Mouse (Mus musculus) kidney, postnatal 25 days (tissue): ENCODE results near the gene Evi2.

Experiments used
- DNase-seq, 2 experiments: peaks; one replicate each; pipeline ENCODE4 v3.0.0; 2021; ENCODE audit warnings: mixed read lengths in 2 of 2

Gene Evi2

GRCm38 (mm10) chr11:79523560-79524309 lies 6.7 kb downstream of the Evi2 start, which contains the start of gene Evi2b:
Gene Evi2b (minus strand): TSS chr11:79523762.
- no peak for DNase-seq

DNA sequence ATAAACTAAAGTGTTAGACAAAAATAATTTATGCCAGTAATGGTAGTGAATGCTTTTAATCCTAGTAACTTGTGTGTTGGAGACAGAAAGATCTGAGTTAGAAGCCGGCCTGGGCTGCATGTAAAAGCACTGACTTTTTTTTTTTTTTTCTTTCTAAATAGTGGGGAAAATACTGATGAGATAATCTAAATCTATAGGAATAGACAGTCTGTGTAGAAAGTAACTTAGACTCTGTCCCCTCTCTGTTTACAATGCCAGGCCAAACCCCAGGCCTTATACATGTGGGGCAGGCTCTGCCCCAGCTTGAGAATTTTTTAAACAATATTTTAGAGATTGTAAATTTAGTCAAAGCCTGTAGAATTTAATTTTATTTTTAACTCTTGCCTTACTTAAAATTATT lies 7.4 kb downstream of the Evi2 start:
- no peak for DNase-seq

DNA sequence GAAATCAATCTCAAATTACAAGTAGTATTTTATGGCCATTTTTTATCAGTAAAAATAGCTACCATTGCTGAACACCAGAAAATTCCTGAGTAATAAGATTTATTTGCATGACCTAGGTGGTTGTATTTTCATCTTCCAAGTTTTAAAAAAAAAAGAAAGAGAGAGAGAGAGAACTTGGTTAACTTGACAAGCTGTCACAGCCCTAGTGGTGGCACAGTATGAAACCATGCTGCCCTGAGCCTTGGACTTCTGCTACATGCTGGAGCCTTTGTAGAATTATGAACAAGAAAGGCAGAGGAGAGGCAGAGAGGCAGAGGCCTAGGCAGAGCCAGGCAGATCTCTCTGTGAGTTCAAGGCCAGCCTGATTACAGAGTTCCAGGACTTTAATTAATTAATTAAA lies 8.5 kb downstream of the Evi2 start:
- DNase-seq, result no peak

GRCm38 (mm10) chr11:79520772-79521171 lies 9.6 kb downstream of the Evi2 start:
- DNase-seq, result no peak

DNA sequence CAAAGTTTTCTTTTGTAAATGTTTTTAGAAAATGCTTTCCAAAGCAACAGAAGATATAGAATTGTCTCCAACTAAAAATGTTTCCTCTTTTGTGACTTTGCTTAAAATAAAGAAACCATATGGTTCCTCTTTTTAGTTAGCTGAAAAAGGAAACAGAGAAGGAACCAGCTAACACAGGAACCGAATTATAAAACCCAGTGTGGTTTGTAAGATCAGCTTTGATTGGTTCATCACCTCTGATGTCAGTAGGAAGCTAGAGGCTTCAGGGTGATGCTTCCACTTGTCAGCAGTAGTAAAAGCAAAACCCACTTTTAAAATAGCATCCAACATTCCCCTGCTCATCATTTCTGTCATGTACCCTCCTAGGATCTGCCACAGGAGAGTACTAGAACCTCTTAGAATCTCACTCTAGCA lies 10.5 kb downstream of the Evi2 start:
- DNase-seq, result no peak

GRCm38 (mm10) chr11:79519299-79519698 lies 11.1 kb downstream of the Evi2 start:
- DNase-seq, result no peak

DNA sequence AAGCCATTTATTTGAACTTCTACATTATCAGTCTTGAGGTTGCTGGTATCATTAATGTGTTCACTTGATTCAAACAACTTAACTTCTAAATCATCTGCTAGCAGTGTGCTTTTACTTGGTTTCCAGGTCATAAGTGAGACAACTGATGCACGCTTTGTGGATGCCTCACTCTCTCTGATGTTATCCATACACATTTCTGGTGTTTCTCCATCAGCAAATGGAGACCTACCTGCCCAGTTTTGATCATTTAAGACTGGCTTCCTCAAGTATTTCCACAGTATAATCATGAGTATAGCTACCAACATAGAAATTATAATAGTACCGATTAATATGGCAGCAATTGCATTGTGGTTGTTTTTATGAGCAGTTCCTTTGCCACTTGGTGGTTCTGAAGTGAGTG lies 14.6 kb downstream of the Evi2 start:
- no peak for DNase-seq

DNA sequence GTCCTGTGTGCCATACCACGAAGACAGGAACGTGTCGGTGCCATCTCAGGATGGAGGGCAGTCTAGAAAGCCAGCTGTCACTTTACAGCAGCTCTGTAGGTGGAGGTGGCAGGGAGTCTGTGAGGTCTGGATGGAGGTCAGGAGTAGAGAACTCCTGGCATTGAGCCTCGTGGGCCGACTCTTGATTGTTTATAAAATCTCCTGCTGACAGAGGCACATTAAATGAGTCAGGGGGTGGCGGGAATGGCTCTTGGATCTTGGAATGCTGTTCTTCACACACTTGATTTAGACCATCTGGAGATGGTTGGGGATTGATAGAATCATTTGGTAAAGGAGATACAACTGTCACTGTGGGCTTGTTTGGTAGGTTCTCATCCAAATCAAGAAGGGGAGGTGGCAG lies 15.1 kb downstream of the Evi2 start:
- no peak for DNase-seq

GRCm38 (mm10) chr11:79511970-79512369 lies 18.4 kb downstream of the Evi2 start:
- no peak for DNase-seq

GRCm38 (mm10) chr11:79504506-79504905 lies 25.9 kb downstream of the Evi2 start:
- DNase-seq, result no peak

GRCm38 (mm10) chr11:79503845-79504244 lies 26.5 kb downstream of the Evi2 start, which contains the start of gene Omg:
Gene Omg (minus strand): TSS chr11:79504084.
- no peak for DNase-seq

GRCm38 (mm10) chr11:79502917-79503316 lies 27.5 kb downstream of the Evi2 start:
- no peak for DNase-seq

GRCm38 (mm10) chr11:79494976-79495800 lies 35.2 kb downstream of the Evi2 start:
- DNase-seq, result peak in 1 of 2 experiments; percentile 4

DNA sequence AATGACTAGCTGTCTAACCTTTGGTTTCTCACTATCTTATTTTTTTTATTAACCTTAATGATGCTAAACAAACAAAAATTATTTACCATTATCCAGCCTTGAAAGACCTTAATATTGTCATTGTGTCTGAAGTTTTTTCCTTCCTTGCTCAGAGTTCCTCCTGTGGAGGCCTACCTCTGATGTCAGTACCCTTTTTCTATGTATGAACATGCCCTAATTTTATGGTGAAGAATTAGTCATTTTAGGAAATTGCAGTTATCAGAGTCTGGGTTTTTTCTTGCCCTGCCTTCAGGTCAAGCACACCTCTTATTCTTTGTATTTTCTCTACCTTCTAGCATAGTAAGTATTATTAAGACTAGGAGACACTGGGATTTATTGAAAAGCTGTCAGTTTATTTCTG lies 45.7 kb downstream of the Evi2 start:
- DNase-seq, result no peak

- no peak for DNase-seq
These were observed 46.4 kb downstream of the Evi2 start for GRCm38 (mm10) chr11:79483876-79484528.

DNA sequence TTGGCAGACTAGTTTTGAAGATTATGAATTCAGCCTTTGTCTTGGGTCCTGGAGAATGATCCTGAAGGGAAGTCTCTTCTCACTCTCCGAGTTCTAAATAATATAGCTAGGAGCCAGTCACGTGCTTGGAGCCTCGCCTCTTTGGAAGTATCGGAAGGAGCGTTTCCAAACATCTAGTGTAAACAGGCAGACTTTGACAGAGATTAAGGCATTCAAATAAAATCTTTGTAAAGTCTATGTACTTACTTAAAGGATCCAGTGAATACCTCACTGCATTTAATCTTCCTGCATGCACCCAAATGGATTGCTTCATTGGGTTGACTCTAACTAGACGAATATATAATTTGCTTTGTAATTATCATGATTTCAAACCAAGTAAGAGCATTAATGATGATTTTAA lies 47.0 kb downstream of the Evi2 start:
- DNase-seq, result no peak

DNA sequence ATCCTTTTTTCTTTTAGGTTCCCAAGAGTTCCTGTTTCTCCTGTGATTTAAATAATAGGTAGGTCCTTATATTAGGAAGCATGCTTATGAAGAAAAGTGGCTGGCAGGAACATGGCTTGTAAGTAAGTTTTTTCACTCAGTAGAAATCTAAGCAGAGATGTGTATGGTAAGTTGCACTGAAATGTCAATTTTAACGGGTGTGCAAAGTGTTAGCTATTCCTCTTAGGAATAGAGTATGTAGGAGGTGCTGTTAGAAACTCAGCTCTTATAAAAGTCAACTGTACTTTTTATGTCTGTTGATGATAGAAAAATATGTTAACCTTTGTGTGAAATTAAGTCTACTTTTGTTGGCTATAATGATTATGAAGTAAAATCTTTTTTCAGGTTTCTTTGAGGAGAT lies 62.3 kb downstream of the Evi2 start:
- DNase-seq, result no peak
